Mouse (Mus musculus) megakaryocyte, embryonic 14.5 days (primary cell): ENCODE measurements around the gene Tmem41a. TPM values are rescaled to one million over a fixed set of nuclear protein-coding genes. Genes with fewer than 3 reads are reported as not detected.

Experiments
- H3K27me3 ChIP-seq: replicated peaks from 2 replicates; pipeline ENCODE3; 2012; ENCODE audit warnings: inconsistent platforms
- H3K36me3 ChIP-seq: replicated peaks from 2 replicates; pipeline ENCODE3; 2012; ENCODE audit warnings: low read length, inconsistent platforms, mixed read lengths
- H3K4me1 ChIP-seq: 2 replicates; pipeline ENCODE4 v1.6.1; 2012; ENCODE audit warnings: inconsistent platforms
- H3K4me3 ChIP-seq: replicated peaks from 2 replicates; pipeline ENCODE3; 2012; ENCODE audit warnings: moderate library complexity, mild to moderate bottlenecking, inconsistent platforms
- H3K9me3 ChIP-seq: 2 replicates; pipeline ENCODE4 v1.6.1; 2012; ENCODE audit warnings: inconsistent platforms
- FLI1 ChIP-seq: IDR thresholded peaks from 2 replicates; pipeline ENCODE4 v1.6.1; 2012; ENCODE audit warnings: low read length, inconsistent platforms, mixed read lengths
- GATA1 ChIP-seq: IDR thresholded peaks from 3 replicates; pipeline ENCODE4 v1.6.1; 2012; ENCODE audit warnings: mixed read lengths, low read length, inconsistent platforms, borderline replicate concordance
- polyA plus RNA-seq: library from polyadenylated mRNA; stranded (reverse); fragments of >175 nt; gene quantifications from 2 replicates; pipeline ENCODE4 v1.2.3, GENCODE M21; 2012; ENCODE audit warnings: low replicate concordance; ENCODE audit not compliant: insufficient read depth

Gene Tmem41a
- polyA plus RNA-seq, 1 experiment, result 5.7 TPM

DNA sequence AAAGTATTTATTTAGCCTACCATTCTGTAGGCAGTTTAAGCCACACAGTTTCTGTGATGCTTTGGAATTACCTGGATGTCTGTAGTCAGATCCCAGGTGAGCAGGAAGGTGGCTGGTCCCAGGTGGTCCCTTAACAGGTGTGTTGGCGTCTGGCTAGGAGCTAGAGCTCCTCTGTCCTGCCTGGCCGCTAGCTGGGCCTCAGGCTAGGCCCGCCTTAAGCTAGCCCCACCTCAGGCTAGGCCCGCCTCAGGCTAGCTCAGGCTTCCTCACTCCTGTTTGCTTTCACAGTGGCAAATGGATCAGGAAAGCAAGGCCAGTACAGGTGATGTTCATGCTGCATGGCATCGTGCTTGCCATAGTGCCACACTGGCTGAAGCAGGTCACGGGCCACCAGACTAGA lies 40.5 kb downstream of the Tmem41a start:
- no peaks in the 10 kb centered on the region for H3K9me3 ChIP-seq
- no peaks in the 10 kb centered on the region for H3K36me3 ChIP-seq
- peaks cover 5% of the 10 kb centered on the region; the same call in 1 of the 2 replicates for H3K4me1 ChIP-seq
- peak overlapping the region; percentile 0 for H3K4me3 ChIP-seq
- peaks cover 6% of the 10 kb centered on the region for H3K27me3 ChIP-seq
- TF ChIP-seq FLI1 (no peak), GATA1 (no peak)

DNA sequence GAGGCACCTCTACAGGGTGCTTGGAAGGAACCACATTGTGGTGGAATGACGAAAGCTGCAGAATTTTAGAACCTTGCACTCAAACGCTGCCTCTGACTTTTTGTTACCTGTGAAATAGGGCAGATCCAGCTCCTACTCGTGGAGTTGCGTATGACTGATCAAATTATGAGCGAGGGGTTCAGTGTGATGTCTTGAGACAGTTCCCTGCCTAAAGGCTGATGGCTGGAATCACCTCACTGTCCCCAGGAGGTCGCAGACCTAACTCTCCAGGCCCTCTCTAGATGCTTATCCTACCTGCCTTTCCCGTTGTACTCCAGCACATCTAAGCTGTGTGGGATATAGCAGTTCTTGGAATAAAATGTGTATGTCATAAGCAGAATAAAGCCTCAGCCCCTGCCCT lies 41.4 kb downstream of the Tmem41a start:
- TF ChIP-seq FLI1 (no peak), GATA1 (no peak)
- Histone ChIP-seq H3K4me3 (no peak overlapping the region), H3K36me3 (no peaks in the 10 kb centered on the region), H3K27me3 (peaks cover 8% of the 10 kb centered on the region), H3K9me3 (no peaks in the 10 kb centered on the region), H3K4me1 (peaks cover 7% of the 10 kb centered on the region; the same call in 1 of the 2 replicates)

DNA sequence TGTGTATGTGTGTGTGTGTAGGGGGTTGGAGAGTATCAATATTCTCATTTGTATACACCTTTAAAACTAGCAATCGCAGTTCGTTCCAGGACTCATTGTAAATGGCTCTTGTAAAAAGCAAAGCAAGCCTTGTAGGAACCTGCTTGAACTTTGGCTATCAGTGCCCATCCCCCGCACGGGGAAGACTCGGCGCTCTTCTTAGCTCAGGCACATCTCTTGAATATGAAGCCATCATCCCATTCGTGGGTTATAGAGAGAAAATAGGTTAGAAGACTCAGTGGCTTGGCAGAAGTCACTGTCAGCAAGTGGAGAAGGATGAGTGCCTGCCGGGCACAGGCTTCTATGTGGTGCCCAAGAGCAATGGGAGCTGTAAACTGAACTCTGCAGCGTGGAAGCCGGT lies 42.7 kb downstream of the Tmem41a start:
- peaks cover 7% of the 10 kb centered on the region; the same call in 1 of the 2 replicates for H3K4me1 ChIP-seq
- H3K36me3 ChIP-seq, result no peaks in the 10 kb centered on the region
- no peak overlapping the region for H3K4me3 ChIP-seq

DNA sequence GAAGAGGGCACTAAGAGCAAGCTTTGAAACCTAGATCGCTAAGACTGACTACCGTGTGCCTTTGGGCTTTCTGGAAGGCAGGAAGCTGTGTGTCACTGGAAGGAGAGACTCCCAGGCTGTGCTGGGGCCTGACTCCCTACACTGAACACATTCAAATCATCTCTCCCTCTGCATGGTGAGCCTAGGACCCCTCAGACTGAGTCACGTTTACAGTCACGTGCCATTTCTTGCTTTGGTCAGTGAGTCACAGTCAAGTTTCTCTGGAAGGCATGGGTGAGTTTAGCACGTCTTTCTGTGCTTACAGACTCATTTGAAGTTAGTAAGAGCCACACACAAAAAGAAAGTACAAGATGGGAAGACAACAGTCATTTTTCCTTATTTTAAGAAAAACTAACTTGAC lies 46.1 kb downstream of the Tmem41a start:
- H3K4me3 ChIP-seq, result no peak overlapping the region
- no peak for TF ChIP-seq GATA1
- TF ChIP-seq FLI1, result no peak
- no peaks in the 10 kb centered on the region for H3K9me3 ChIP-seq
- peaks cover 3% of the 10 kb centered on the region; the same call in 1 of the 2 replicates for H3K4me1 ChIP-seq
- no peaks in the 10 kb centered on the region for H3K36me3 ChIP-seq
- peaks cover 8% of the 10 kb centered on the region for H3K27me3 ChIP-seq

More for the DNA sequence above, 42.7 kb downstream of the Tmem41a start:
- peaks cover 10% of the 10 kb centered on the region for H3K27me3 ChIP-seq
- TF ChIP-seq GATA1, result no peak
- TF ChIP-seq FLI1, result no peak
- H3K9me3 ChIP-seq, result no peaks in the 10 kb centered on the region

DNA sequence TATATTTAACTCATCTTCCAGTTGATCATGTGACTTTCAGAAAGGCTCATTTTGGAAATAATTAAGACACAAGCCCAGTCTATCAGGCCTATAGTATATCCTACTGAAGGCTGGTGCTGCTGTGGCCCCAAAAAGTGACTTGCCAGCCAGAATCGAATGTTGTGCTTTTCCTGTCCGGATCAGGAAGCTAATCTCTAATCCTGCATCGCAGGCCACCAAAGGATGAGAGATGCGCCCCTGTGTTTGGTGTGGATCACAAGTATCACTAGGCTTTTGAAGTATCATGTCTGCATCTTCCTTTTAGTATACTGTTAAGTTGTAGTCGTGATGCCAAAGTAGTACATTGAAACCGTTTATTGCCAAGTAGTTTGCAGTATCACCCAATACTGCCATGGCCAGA lies 53.5 kb downstream of the Tmem41a start:
- H3K9me3 ChIP-seq, result peaks cover 7% of the 10 kb centered on the region; the same call in 1 of the 2 replicates
- no peaks in the 10 kb centered on the region for H3K36me3 ChIP-seq
- no peaks in the 10 kb centered on the region for H3K27me3 ChIP-seq
- H3K4me3 ChIP-seq, result no peak overlapping the region
- TF ChIP-seq GATA1 (no peak), FLI1 (no peak)
- no peaks in the 10 kb centered on the region for H3K4me1 ChIP-seq

DNA sequence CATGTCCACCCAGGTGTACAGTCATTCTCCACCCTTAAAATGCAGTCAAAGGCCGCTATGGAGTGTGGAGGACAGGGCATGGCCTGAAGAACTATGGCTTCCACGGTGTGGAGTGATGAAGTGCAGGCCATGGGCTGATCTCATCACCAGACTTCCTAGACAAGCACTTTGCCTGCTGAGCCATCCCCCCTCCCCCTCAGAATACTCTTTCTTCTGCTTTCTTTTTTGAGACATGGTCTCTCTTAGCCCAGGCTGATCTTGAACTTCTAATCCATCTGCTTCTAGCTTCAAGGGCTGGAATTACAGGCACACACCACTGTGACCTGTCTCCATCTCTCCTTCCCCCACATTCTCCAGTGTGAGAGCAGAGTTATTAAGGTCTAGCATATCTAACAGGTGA lies 59.8 kb downstream of the Tmem41a start:
- Histone ChIP-seq H3K36me3 (no peaks in the 10 kb centered on the region), H3K9me3 (peaks cover 7% of the 10 kb centered on the region; the same call in 1 of the 2 replicates), H3K4me1 (peaks cover 5% of the 10 kb centered on the region; the same call in 1 of the 2 replicates), H3K4me3 (peak overlapping the region; percentile 42), H3K27me3 (peaks cover 6% of the 10 kb centered on the region)
- TF ChIP-seq GATA1, result no peak
- no peak for TF ChIP-seq FLI1

Other genes starting within 250 kb of the Tmem41a start
- gene Ehhadh, start 159.7 kb downstream of the Tmem41a start, polyA plus RNA-seq, result 0.30 TPM in 1 of 2 replicates, not detected in the other
- gene Map3k13, start 153.2 kb downstream of the Tmem41a start, polyA plus RNA-seq, result 0.03 TPM in 1 of 2 replicates, not detected in the other
- not detected in 2 replicates for gene Liph, start 48.1 kb upstream of the Tmem41a start, polyA plus RNA-seq
- 1.5 and 2.7 TPM in 2 replicates for gene Senp2, start 61.9 kb upstream of the Tmem41a start, polyA plus RNA-seq
- gene Igf2bp2, start 215.7 kb upstream of the Tmem41a start, polyA plus RNA-seq, result 3.1 and 7.6 TPM in 2 replicates